Mouse (Mus musculus) hindbrain, embryonic 12.5 days (tissue): ENCODE measurements around the gene Abtb2. TPM values are rescaled to one million over a fixed set of nuclear protein-coding genes. Genes with fewer than 3 reads are reported as not detected.

Experiments
- ATAC-seq: fragments of 200-750 bp; cut with Nextera tagmentation; 2 replicates; pipeline ENCODE4 v1.8.0; 2017; ENCODE audit warnings: moderate TSS enrichment; ENCODE audit not compliant: low FRiP score
- H3K27ac ChIP-seq: fragments of 300-500 bp; sonication (generic); 2 replicates; pipeline ENCODE4 v1.5.1; 2016; ENCODE audit warnings: mild to moderate bottlenecking
- H3K27me3 ChIP-seq: fragments of 300-500 bp; sonication (generic); 2 replicates; pipeline ENCODE4 v1.6.1; 2016; ENCODE audit warnings: mild to moderate bottlenecking
- H3K36me3 ChIP-seq: fragments of 300-500 bp; sonication (generic); 2 replicates; pipeline ENCODE4 v1.6.1; 2016; ENCODE audit warnings: mild to moderate bottlenecking
- H3K4me1 ChIP-seq: fragments of 300-500 bp; sonication (generic); 2 replicates; pipeline ENCODE4 v1.6.1; 2016
- H3K4me2 ChIP-seq: fragments of 300-500 bp; sonication (generic); replicated peaks from 2 replicates; pipeline ENCODE4 v1.6.1; 2016; ENCODE audit warnings: mild to moderate bottlenecking
- H3K4me3 ChIP-seq: fragments of 300-500 bp; sonication (generic); 2 replicates; pipeline ENCODE4 v1.5.1; 2016; ENCODE audit warnings: mild to moderate bottlenecking
- H3K9ac ChIP-seq: fragments of 300-500 bp; sonication (generic); 2 replicates; pipeline ENCODE4 v1.6.1; 2016; ENCODE audit warnings: mild to moderate bottlenecking, moderate library complexity
- H3K9me3 ChIP-seq: fragments of 300-500 bp; sonication (generic); replicated peaks from 2 replicates; pipeline ENCODE4 v1.6.1; 2016; ENCODE audit warnings: mild to moderate bottlenecking
- WGBS: fragments of 180-500 bp; shearing (Covaris S2); methylation state at CpG from one replicate; pipeline ENCODE4 v1.1.7; 2016; 5-methylcytosine and 5-hydroxymethylcytosine counted together
- polyA plus RNA-seq: library from polyadenylated mRNA; unstranded; fragments of >200 nt; fragmentation: Nextera tagmentation; extraction: Ambion mirVana; gene quantifications from 2 replicates; pipeline ENCODE4 v1.2.1, GENCODE M21; 2016

Gene Abtb2
- polyA plus RNA-seq, 1 experiment from 2014 or later = 27.3 TPM

DNA sequence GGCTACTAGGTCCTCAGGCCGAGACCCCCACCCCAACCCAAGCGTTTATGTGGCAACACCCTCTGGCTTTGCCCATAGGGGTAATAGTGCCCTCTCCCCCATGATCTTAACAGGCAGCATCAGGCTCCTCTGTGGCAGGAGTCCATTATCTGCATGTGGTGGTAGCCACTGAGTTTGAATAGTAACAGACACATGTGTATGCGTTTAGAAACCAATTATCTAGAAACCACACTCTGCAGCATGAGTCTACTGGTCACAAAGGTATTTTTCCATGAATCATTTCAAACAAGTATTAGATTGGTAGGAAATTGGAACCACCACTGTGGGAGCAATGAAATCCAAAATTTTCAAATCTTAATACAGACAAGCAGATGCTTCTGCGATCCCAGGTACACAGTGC lies 119.5 kb downstream of the Abtb2 start:
- Histone ChIP-seq H3K27me3 (no peaks in the 10 kb centered on the region), H3K27ac (no peak overlapping the region), H3K9me3 (no peaks in the 10 kb centered on the region), H3K4me1 (peaks cover 23% of the 10 kb centered on the region), H3K9ac (no peak overlapping the region), H3K4me2 (no peak overlapping the region), H3K4me3 (no peak overlapping the region), H3K36me3 (no peaks in the 10 kb centered on the region; the same call in 1 of the 2 replicates)
- ATAC-seq = no peak
- WGBS = 76% methylated on average over 4 of the region's 4 CpGs

DNA sequence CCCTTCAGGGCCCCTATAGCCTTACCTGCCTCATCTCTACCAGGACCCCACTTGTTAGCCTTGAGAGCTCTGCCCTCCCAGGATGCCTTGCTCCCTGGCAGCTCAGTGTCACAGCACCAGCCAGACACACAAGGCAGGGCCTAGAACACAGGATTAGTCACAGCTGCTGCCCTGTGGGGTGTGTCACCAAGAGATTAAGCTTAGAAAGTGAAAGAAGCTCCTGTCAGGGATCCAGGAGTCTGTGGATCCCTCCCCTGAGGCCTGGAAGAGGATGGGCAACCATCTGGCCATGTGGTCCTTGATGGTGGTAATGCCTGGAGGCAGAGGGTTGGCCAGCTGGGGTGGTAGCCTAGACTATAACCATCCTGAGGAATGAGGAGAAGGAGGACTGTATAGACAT lies 121.0 kb downstream of the Abtb2 start:
- no peak overlapping the region for H3K4me3 ChIP-seq
- no peaks in the 10 kb centered on the region; the same call in 1 of the 2 replicates for H3K36me3 ChIP-seq
- H3K9ac ChIP-seq = no peak overlapping the region
- H3K27me3 ChIP-seq = no peaks in the 10 kb centered on the region
- H3K27ac ChIP-seq = no peak overlapping the region
- no peak for ATAC-seq
- no peaks in the 10 kb centered on the region for H3K9me3 ChIP-seq
- H3K4me2 ChIP-seq = no peak overlapping the region
- peaks cover 25% of the 10 kb centered on the region for H3K4me1 ChIP-seq

DNA sequence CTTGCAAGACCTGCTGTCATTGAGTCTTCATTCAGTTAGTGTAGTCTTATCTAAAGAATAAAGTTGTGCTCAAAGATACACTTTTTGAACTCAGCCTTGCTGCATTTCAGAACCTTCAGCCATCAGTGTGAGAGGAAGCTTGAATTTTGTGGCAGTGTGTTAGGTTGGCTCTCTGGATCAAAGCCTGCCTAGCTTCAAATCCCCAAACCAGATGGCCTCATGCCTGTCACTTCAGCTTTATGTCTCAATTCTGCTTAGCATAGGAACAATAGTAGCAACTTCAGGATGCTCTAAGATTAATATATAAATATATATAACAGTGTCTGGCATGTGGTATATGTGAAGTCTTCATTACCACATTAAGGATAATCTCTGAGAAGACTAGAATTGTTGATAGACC lies 121.8 kb downstream of the Abtb2 start:
- Histone ChIP-seq H3K4me2 (no peak overlapping the region), H3K9ac (no peak overlapping the region)
- ATAC-seq = no peak

DNA sequence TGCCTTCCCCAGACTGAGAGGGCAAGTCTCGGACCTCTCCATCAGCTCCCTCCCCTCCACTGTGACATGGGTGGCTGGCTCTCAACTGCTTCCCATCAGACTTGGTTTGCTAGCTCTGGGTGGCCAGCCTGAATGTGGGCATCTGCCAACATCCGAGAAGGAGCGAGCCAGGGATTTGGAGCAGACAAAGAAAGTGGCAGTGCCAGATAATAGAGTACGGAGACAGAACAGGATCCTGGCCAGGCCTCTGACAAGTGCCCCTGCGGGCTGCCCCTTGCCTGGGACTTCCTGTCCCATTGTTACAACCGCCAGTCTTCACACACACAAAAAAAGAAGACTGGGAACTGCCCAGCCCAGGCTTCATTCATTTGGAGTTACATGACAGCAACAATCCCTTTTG lies 124.3 kb downstream of the Abtb2 start:
- no peaks in the 10 kb centered on the region for H3K27me3 ChIP-seq
- H3K9me3 ChIP-seq = no peaks in the 10 kb centered on the region
- no peak overlapping the region for H3K4me2 ChIP-seq
- H3K9ac ChIP-seq = no peak overlapping the region
- H3K36me3 ChIP-seq = no peaks in the 10 kb centered on the region
- no peak overlapping the region for H3K4me3 ChIP-seq
- 20% methylated on average over 6 of the region's 6 CpGs for WGBS
- H3K4me1 ChIP-seq = peaks cover 13% of the 10 kb centered on the region
- ATAC-seq = peak; percentile 81
- H3K27ac ChIP-seq = peak overlapping the region; percentile 31; the same call in 1 of the 2 replicates

More for the DNA sequence above, 121.8 kb downstream of the Abtb2 start:
- H3K9me3 ChIP-seq = no peaks in the 10 kb centered on the region
- H3K4me3 ChIP-seq = no peak overlapping the region
- H3K27me3 ChIP-seq = no peaks in the 10 kb centered on the region
- H3K36me3 ChIP-seq = no peaks in the 10 kb centered on the region; the same call in 1 of the 2 replicates
- H3K4me1 ChIP-seq = peaks cover 18% of the 10 kb centered on the region
- no peak overlapping the region for H3K27ac ChIP-seq

DNA sequence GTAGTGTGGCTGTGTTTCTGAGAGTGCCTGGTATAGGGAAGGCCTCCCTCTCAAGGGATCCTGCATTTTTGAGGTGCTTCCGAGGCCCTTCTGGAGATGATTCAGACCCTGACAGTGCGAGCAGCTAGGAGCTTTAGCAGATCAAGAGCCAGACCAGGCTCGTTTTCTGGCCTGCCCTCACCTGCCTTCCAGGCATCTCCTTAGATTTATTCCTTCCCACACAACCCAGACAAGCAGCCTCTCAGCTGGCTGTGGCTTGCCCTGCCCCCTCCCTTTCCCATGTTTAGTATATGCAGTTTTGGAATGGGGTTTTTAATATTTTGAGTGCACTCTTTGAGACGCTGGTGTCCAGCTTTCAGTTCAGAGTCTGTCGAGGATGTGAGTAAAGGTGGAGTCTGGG lies 124.7 kb downstream of the Abtb2 start:
- WGBS = 42% methylated on average over 5 of the region's 5 CpGs
- no peak overlapping the region for H3K4me3 ChIP-seq
- peaks cover 13% of the 10 kb centered on the region for H3K4me1 ChIP-seq
- ATAC-seq = peak; percentile 62
- H3K4me2 ChIP-seq = no peak overlapping the region
- no peaks in the 10 kb centered on the region for H3K36me3 ChIP-seq
- peak overlapping the region; percentile 31; the same call in 1 of the 2 replicates for H3K27ac ChIP-seq
- no peak overlapping the region for H3K9ac ChIP-seq
- no peaks in the 10 kb centered on the region for H3K27me3 ChIP-seq
- no peaks in the 10 kb centered on the region for H3K9me3 ChIP-seq

DNA sequence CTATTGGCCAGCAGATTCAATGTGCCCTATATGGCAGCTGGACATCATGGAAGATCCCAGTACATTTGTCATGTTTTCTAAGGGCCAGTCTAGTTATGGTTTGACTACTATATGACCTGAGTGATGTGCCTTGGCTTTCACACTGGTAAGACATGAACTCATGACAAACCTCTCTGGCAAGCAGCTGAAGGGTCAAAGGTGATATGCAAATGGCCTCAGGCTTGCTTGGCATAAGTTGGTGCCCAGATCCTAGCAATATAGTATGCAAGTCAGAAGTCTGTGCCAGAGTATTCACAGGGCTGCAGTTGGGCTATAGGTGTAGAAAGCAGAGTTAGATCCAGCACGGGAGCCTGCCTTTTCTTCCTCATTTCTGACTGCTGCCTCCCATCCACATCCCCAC lies 125.2 kb downstream of the Abtb2 start:
- no peak overlapping the region for H3K27ac ChIP-seq
- no peak overlapping the region for H3K9ac ChIP-seq
- no peaks in the 10 kb centered on the region for H3K36me3 ChIP-seq
- H3K27me3 ChIP-seq = no peaks in the 10 kb centered on the region
- H3K4me3 ChIP-seq = no peak overlapping the region
- ATAC-seq = no peak
- H3K4me2 ChIP-seq = no peak overlapping the region
- 75% methylated on average over 1 of the region's 1 CpGs for WGBS
- peaks cover 13% of the 10 kb centered on the region for H3K4me1 ChIP-seq
- H3K9me3 ChIP-seq = no peaks in the 10 kb centered on the region

DNA sequence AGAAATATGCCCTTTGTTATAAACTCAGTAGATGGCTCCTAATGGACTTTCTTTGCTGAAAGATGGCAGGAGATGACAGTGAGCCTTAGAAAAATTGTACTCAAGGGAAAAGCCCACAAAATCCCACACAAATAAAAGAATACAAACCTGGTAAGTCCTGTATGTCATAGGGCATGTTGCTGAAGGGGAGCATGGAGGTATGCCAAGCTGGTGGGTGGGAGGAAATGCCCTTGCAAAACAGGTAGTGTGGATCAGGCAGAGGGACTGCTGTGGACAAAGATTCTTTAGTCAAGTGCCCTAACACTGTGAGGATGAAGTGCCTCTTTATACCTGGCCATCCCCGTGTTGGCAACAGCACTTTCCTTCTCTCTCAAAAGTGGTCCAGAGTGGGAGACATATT lies 126.7 kb downstream of the Abtb2 start:
- Histone ChIP-seq H3K4me3 (no peak overlapping the region), H3K36me3 (no peaks in the 10 kb centered on the region), H3K4me1 (peaks cover 13% of the 10 kb centered on the region), H3K4me2 (no peak overlapping the region), H3K27ac (no peak overlapping the region), H3K9me3 (no peaks in the 10 kb centered on the region), H3K9ac (no peak overlapping the region), H3K27me3 (no peaks in the 10 kb centered on the region)
- no peak for ATAC-seq
- 82% methylated on average over 1 of the region's 1 CpGs for WGBS

DNA sequence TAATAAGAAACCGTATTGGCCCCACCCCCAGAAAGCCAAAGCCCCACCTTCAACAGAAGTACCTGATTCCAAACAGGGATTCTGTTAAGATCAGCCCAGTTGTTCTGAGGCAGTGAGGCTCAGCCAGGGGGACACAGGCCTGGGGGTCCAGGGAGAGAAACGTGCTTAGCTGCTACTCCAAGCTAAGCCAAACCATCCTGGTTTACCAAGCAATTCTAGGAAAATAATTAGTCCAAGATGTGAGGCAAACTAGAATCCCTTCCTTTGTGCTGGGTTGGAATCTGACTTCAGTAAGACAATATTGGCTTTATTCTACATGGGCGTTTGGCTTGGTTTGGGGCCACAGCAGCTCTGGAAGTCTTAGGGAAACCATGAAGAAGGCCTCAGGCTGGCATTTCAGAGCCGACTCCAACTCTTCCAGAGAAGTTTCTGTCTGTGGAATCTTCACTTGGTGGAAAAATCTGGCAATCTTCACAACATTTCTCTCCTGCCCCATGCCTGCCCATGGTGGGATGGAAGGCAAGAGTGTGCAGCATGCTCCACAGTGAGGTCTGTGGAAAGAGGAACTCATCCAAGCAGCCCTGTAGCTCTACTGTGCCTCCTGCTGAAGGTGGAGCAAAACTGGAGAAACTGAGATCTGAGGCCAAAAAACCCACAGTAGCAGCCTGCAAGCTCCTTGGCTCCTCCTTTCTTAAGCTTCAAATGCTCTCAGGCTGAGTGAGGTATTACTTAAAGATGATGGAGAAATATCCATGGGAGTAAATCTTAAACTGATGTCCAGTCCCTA lies 128.9 kb downstream of the Abtb2 start:
- H3K9ac ChIP-seq = no peak overlapping the region
- no peak overlapping the region for H3K4me2 ChIP-seq
- no peak overlapping the region for H3K27ac ChIP-seq
- H3K27me3 ChIP-seq = no peaks in the 10 kb centered on the region
- H3K4me3 ChIP-seq = no peak overlapping the region
- H3K36me3 ChIP-seq = no peaks in the 10 kb centered on the region
- ATAC-seq = no peak
- H3K4me1 ChIP-seq = peaks cover 10% of the 10 kb centered on the region
- 73% methylated on average over 4 of the region's 4 CpGs for WGBS
- no peaks in the 10 kb centered on the region for H3K9me3 ChIP-seq

DNA sequence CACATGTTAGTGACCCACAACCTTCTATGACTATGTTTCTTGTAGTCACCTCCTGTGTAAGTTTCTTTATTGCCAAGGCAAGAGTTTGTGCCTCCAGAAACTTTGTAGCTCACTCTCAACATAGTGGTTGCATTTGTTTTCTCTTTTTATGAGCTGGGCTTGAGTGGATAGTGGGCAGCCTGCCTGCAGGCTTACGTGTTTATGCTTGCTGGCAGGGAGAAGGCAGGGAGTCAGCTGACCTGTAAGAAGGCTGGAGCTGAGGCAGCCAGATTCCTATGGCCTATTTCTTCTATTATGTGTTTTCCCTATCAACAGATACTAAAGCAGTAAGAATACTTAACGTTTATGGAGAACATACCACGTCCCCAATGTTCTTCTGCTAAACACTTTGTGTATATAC lies 130.1 kb downstream of the Abtb2 start:
- WGBS = 74% methylated on average over 3 of the region's 3 CpGs
- no peak overlapping the region for H3K9ac ChIP-seq
- H3K4me2 ChIP-seq = no peak overlapping the region
- no peaks in the 10 kb centered on the region for H3K9me3 ChIP-seq
- ATAC-seq = no peak
- no peaks in the 10 kb centered on the region for H3K36me3 ChIP-seq
- H3K27ac ChIP-seq = no peak overlapping the region
- H3K4me1 ChIP-seq = peaks cover 2% of the 10 kb centered on the region; the same call in 1 of the 2 replicates
- H3K4me3 ChIP-seq = no peak overlapping the region
- no peaks in the 10 kb centered on the region for H3K27me3 ChIP-seq

DNA sequence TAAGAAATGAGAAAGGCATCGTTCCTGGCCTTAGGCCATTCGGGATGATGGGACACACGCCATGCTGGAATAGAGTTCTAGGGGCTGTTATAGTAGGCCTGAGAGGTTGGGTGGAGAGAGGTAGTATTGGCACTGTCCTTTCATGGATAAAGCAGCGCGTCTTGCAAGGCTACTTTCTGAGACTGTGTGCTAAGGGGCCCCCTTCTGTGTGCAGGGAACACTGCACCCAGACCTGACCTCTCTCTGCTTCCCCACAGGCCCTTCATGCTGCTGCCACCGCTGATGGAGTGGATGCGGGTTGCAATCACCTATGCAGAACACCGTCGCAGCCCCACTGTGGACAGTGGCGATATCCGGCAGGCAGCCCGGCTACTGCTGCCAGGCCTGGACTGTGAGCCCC lies 134.4 kb downstream of the Abtb2 start:
- Histone ChIP-seq H3K4me2 (no peak overlapping the region), H3K4me3 (no peak overlapping the region), H3K9me3 (no peaks in the 10 kb centered on the region), H3K27ac (no peak overlapping the region), H3K36me3 (peaks cover 21% of the 10 kb centered on the region), H3K9ac (no peak overlapping the region), H3K4me1 (peaks cover 7% of the 10 kb centered on the region; the same call in 1 of the 2 replicates), H3K27me3 (no peaks in the 10 kb centered on the region; the same call in 1 of the 2 replicates)
- peak; percentile 47; the same call in 1 of the 2 replicates for ATAC-seq
- WGBS = 78% methylated on average over 12 of the region's 12 CpGs

DNA sequence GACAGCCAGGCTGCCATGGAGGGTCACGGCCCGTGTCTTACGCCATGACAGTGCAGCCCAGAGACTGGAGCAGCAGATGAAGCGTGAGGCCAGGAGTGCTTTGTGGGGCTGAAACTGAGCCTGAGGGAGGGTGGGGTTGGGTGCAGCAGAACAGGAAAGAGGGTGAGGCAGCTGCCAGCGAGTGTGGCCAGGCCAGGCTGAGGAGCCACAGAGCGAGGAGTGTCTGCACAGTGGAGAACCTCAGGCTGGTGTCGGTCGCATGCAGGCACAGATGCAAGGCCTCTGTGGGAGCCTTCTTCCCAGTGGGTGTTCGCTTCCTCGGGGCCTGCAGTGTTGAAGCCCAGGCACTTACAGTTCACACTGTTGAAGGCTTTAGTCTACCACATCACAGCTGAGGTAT lies 137.2 kb downstream of the Abtb2 start:
- Histone ChIP-seq H3K4me1 (peaks cover 18% of the 10 kb centered on the region), H3K9ac (no peak overlapping the region), H3K27ac (no peak overlapping the region), H3K27me3 (no peaks in the 10 kb centered on the region; the same call in 1 of the 2 replicates), H3K4me3 (no peak overlapping the region), H3K9me3 (no peaks in the 10 kb centered on the region), H3K4me2 (no peak overlapping the region), H3K36me3 (peaks cover 37% of the 10 kb centered on the region)
- ATAC-seq = no peak
- 81% methylated on average over 10 of the region's 10 CpGs for WGBS

DNA sequence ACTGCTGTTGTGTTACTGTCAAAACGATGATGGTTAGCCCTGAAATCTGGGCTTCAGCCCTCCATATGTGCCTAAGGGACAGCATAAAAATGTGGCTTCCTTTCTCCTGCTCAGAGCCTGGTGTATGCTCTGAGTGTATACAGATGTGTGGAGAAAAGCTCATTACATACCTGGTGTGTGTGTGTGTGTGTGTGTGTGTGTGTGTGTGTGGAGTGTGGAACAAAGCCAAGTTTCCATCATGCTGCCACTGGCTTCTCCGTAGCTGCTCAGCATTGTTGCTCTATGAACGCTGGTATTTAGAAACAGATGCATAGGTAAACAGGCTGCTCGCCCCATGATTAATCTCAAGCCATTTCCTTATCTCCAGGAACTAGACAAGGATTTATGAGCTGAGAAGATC lies 137.8 kb downstream of the Abtb2 start:
- WGBS = 83% methylated on average over 4 of the region's 4 CpGs
- Histone ChIP-seq H3K9me3 (no peaks in the 10 kb centered on the region), H3K9ac (no peak overlapping the region), H3K4me3 (no peak overlapping the region), H3K27me3 (no peaks in the 10 kb centered on the region; the same call in 1 of the 2 replicates), H3K27ac (no peak overlapping the region), H3K4me1 (peaks cover 18% of the 10 kb centered on the region), H3K4me2 (no peak overlapping the region), H3K36me3 (peaks cover 40% of the 10 kb centered on the region)
- no peak; the same call in 1 of the 2 replicates for ATAC-seq

DNA sequence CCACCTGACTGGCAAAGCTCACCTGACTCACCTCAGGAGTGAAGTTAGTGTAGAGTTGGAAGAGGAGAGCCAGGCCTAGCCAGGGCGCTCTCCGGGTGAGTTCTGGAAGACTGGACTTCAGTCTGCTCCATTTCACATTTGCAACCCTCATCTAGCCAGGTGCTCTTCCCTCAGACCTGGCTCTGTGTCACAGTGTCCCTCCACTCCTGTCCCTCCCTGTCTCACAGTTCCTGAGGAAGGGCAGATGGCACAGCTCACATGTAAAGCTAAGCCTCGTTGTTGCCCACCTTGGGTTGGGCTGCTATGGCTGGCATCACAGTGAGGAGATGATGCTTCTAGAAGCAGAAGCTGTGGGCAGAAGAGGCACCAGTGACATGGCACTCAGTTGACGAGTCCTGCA lies 139.7 kb downstream of the Abtb2 start:
- 82% methylated on average over 4 of the region's 4 CpGs for WGBS
- Histone ChIP-seq H3K9ac (no peak overlapping the region), H3K9me3 (no peaks in the 10 kb centered on the region), H3K4me3 (no peak overlapping the region), H3K4me2 (no peak overlapping the region), H3K36me3 (peaks cover 55% of the 10 kb centered on the region), H3K27ac (peak overlapping the region; percentile 35; the same call in 1 of the 2 replicates), H3K27me3 (no peaks in the 10 kb centered on the region; the same call in 1 of the 2 replicates), H3K4me1 (peaks cover 16% of the 10 kb centered on the region)
- no peak for ATAC-seq
